Mouse (Mus musculus): ENCODE data around the gene Pik3r6.

The Pik3r6 gene

GRCm38 (mm10) chr11:68488256-68488824 is 14.5 kb upstream of the Pik3r6 start:
- DNase-seq, result no peak

- no peak for DNase-seq
These were observed 13.6 kb upstream of the Pik3r6 start for GRCm38 (mm10) chr11:68489236-68489635.

GRCm38 (mm10) chr11:68492592-68492991 is 10.2 kb upstream of the Pik3r6 start:
- no peak for DNase-seq

GRCm38 (mm10) chr11:68493760-68494159 is 9.1 kb upstream of the Pik3r6 start:
- DNase-seq, result no peak

- DNase-seq, result no peak
These were observed 5.7 kb upstream of the Pik3r6 start for GRCm38 (mm10) chr11:68497081-68497480.

- DNase-seq, result no peak
These were observed 4.3 kb upstream of the Pik3r6 start for GRCm38 (mm10) chr11:68498517-68498916.

- no peak for DNase-seq
These were observed 3.7 kb upstream of the Pik3r6 start for GRCm38 (mm10) chr11:68498999-68499699.

GRCm38 (mm10) chr11:68500949-68501350 is 1.9 kb upstream of the Pik3r6 start:
- no peak for DNase-seq

GRCm38 (mm10) chr11:68502408-68502807 is 411 bp upstream of the Pik3r6 start:
- no peak for DNase-seq

GRCm38 (mm10) chr11:68504913-68505312 is 2.1 kb downstream of the Pik3r6 start:
- no peak for DNase-seq

GRCm38 (mm10) chr11:68507246-68507645 is 4.4 kb downstream of the Pik3r6 start:
- no peak for DNase-seq

GRCm38 (mm10) chr11:68508619-68509018 is 5.8 kb downstream of the Pik3r6 start:
- DNase-seq, result no peak

- DNase-seq, result no peak
These were observed 6.4 kb downstream of the Pik3r6 start for GRCm38 (mm10) chr11:68509194-68509593.

- DNase-seq, result no peak
These were observed 11.2 kb downstream of the Pik3r6 start for GRCm38 (mm10) chr11:68513969-68514368.

- DNase-seq, result no peak
These were observed 16.5 kb downstream of the Pik3r6 start for GRCm38 (mm10) chr11:68519362-68519761.

- DNase-seq, result no peak
These were observed 17.0 kb downstream of the Pik3r6 start for GRCm38 (mm10) chr11:68519815-68520214.

GRCm38 (mm10) chr11:68520439-68520838 is 17.6 kb downstream of the Pik3r6 start:
- no peak for DNase-seq

GRCm38 (mm10) chr11:68521352-68521751 is 18.5 kb downstream of the Pik3r6 start:
- no peak for DNase-seq

- DNase-seq, result no peak
These were observed 23.6 kb downstream of the Pik3r6 start for GRCm38 (mm10) chr11:68526441-68526840.

GRCm38 (mm10) chr11:68531066-68531806 is 28.4 kb downstream of the Pik3r6 start:
- peak; percentile 74 to 82 for DNase-seq

- DNase-seq, result no peak
These were observed 29.2 kb downstream of the Pik3r6 start for GRCm38 (mm10) chr11:68531941-68532535.

GRCm38 (mm10) chr11:68532773-68533172 is 30.0 kb downstream of the Pik3r6 start:
- DNase-seq, result no peak

- DNase-seq, result no peak
These were observed 31.2 kb downstream of the Pik3r6 start for GRCm38 (mm10) chr11:68533971-68534475.
